Mouse (Mus musculus): ENCODE data around the gene Tiprl.

Gene Tiprl

GRCm38 (mm10) chr1:165236321-165237298, at the start of gene Tiprl:
Gene Tiprl (minus strand): TSS chr1:165236996.
- peak; percentile 97 for DNase-seq (ENCODE audit: low spot score)

GRCm38 (mm10) chr1:165284096-165284495, 47.3 kb upstream of the Tiprl start:
- no peak for DNase-seq (ENCODE audit: low spot score)

- DNase-seq (ENCODE audit: low spot score): no peak
These were observed 46.2 kb upstream of the Tiprl start for GRCm38 (mm10) chr1:165282967-165283345.

- DNase-seq (ENCODE audit: low spot score): no peak
These were observed 45.6 kb upstream of the Tiprl start for GRCm38 (mm10) chr1:165282222-165282966.

- no peak for DNase-seq (ENCODE audit: low spot score)
These were observed 44.8 kb upstream of the Tiprl start for GRCm38 (mm10) chr1:165281351-165282221.

- no peak for DNase-seq (ENCODE audit: low spot score)
These were observed 43.9 kb upstream of the Tiprl start for GRCm38 (mm10) chr1:165280741-165281140.

GRCm38 (mm10) chr1:165274946-165275345, 38.1 kb upstream of the Tiprl start:
- no peak for DNase-seq (ENCODE audit: low spot score)

- DNase-seq (ENCODE audit: low spot score): peak; percentile 72
These were observed 15.4 kb upstream of the Tiprl start for GRCm38 (mm10) chr1:165252027-165252671.

GRCm38 (mm10) chr1:165250546-165250945, 13.8 kb upstream of the Tiprl start:
- no peak for DNase-seq (ENCODE audit: low spot score)

- DNase-seq (ENCODE audit: low spot score): no peak
These were observed 12.0 kb upstream of the Tiprl start for GRCm38 (mm10) chr1:165248842-165249241.

- DNase-seq (ENCODE audit: low spot score): no peak
These were observed 11.0 kb upstream of the Tiprl start for GRCm38 (mm10) chr1:165247788-165248187.

GRCm38 (mm10) chr1:165247085-165247484, 10.3 kb upstream of the Tiprl start:
- DNase-seq (ENCODE audit: low spot score): peak; percentile 18

GRCm38 (mm10) chr1:165246587-165246986, 9.8 kb upstream of the Tiprl start:
- no peak for DNase-seq (ENCODE audit: low spot score)

GRCm38 (mm10) chr1:165235846-165236245, 950 bp downstream of the Tiprl start:
- DNase-seq (ENCODE audit: low spot score): no peak

GRCm38 (mm10) chr1:165233806-165234205, 3.0 kb downstream of the Tiprl start:
- no peak for DNase-seq (ENCODE audit: low spot score)

GRCm38 (mm10) chr1:165230691-165231090, 6.1 kb downstream of the Tiprl start:
- DNase-seq (ENCODE audit: low spot score): no peak

- no peak for DNase-seq (ENCODE audit: low spot score)
These were observed 7.2 kb downstream of the Tiprl start for GRCm38 (mm10) chr1:165229577-165229976.

GRCm38 (mm10) chr1:165217023-165217589, 19.7 kb downstream of the Tiprl start:
- no peak for DNase-seq (ENCODE audit: low spot score)

- no peak for DNase-seq (ENCODE audit: low spot score)
These were observed 21.0 kb downstream of the Tiprl start for GRCm38 (mm10) chr1:165215831-165216230.

GRCm38 (mm10) chr1:165205591-165205990, 31.2 kb downstream of the Tiprl start:
- no peak for DNase-seq (ENCODE audit: low spot score)

GRCm38 (mm10) chr1:165203488-165204035, 33.2 kb downstream of the Tiprl start:
- DNase-seq (ENCODE audit: low spot score): no peak
